Mouse (Mus musculus) liver, adult 2 months (tissue): ENCODE measurements around the gene Aff4.

Source experiments
- CTCF ChIP-seq: fragments of 200-500 bp; IDR thresholded peaks from 2 replicates; pipeline ENCODE4 v1.5.1; 2011; ENCODE audit warnings: low read depth, low read length, control low read depth
- POLR2A ChIP-seq: fragments of 200-500 bp; IDR thresholded peaks from 2 replicates; pipeline ENCODE4 v1.6.1; 2011; ENCODE audit warnings: low read length, control low read depth; ENCODE audit not compliant: insufficient read depth; ENCODE audit errors: extremely low read depth

GRCm38 (mm10) chr11:53383758-53384428 is 33.3 kb downstream of the Aff4 start:
- no peak for TF ChIP-seq CTCF
- TF ChIP-seq POLR2A = no peak
